Mouse (Mus musculus): ENCODE measurements at regions not wholly inside any gene's neighbourhood (a gene's known extent, or its start where the extent isn't known, plus 50 kb on each side); places are given as distances from the start of the nearest gene placed in this dataset.

- TF ChIP-seq POLR2A (IDR thresholded peaks at IDR 0.05; ENCODE audit: low read depth, low read length) (no peak), CTCF (conservative IDR thresholded peaks at IDR 0.05; ENCODE audit: insufficient read depth, insufficient read length, low read depth, low read length) (no peak)
- Histone ChIP-seq H3K27me3 (replicated peaks; ENCODE audit: control insufficient read depth, insufficient read depth, low read length) (no peaks in the 10 kb centered on the region), H3K4me1 (ENCODE audit: control insufficient read depth, insufficient read depth, low read length) (no peaks in the 10 kb centered on the region), H3K27ac (ENCODE audit: insufficient read depth, low read depth, low read length) (no peak overlapping the region), H3K4me3 (ENCODE audit: insufficient read depth, low read depth, low read length) (no peak overlapping the region), H3K36me3 (ENCODE audit: control insufficient read depth, insufficient read depth, low read length) (no peaks in the 10 kb centered on the region)
- DNase-seq: no peak
- 71% methylated on average over 1 of the region's 1 CpGs for WGBS
These were observed 1122.8 kb upstream of the Slc10a2 start for GRCm38 (mm10) chr8:6227901-6228300.

GRCm38 (mm10) chr8:6225194-6225593 is 1120.0 kb upstream of the Slc10a2 start:
- Histone ChIP-seq H3K4me3 (ENCODE audit: insufficient read depth, low read depth, low read length) (no peak overlapping the region), H3K4me1 (ENCODE audit: control insufficient read depth, insufficient read depth, low read length) (no peaks in the 10 kb centered on the region), H3K27ac (ENCODE audit: insufficient read depth, low read depth, low read length) (no peak overlapping the region), H3K36me3 (ENCODE audit: control insufficient read depth, insufficient read depth, low read length) (no peaks in the 10 kb centered on the region), H3K27me3 (replicated peaks; ENCODE audit: control insufficient read depth, insufficient read depth, low read length) (no peaks in the 10 kb centered on the region)
- 84% methylated on average over 1 of the region's 1 CpGs for WGBS
- TF ChIP-seq POLR2A (IDR thresholded peaks at IDR 0.05; ENCODE audit: low read depth, low read length) (no peak), CTCF (conservative IDR thresholded peaks at IDR 0.05; ENCODE audit: insufficient read depth, insufficient read length, low read depth, low read length) (no peak)
- DNase-seq: no peak

GRCm38 (mm10) chr8:6207617-6208349 is 1102.6 kb upstream of the Slc10a2 start:
- DNase-seq: no peak
- 50% methylated on average over 2 of the region's 2 CpGs for WGBS
- H3K27me3 ChIP-seq (replicated peaks; ENCODE audit: control insufficient read depth, insufficient read depth, low read length): no peaks in the 10 kb centered on the region
- no peak for TF ChIP-seq CTCF (conservative IDR thresholded peaks at IDR 0.05; ENCODE audit: insufficient read depth, insufficient read length, low read depth, low read length)
- TF ChIP-seq POLR2A (IDR thresholded peaks at IDR 0.05; ENCODE audit: low read depth, low read length): no peak
- no peaks in the 10 kb centered on the region for H3K4me1 ChIP-seq (ENCODE audit: control insufficient read depth, insufficient read depth, low read length)
- no peak overlapping the region for H3K27ac ChIP-seq (ENCODE audit: insufficient read depth, low read depth, low read length)
- no peak overlapping the region for H3K4me3 ChIP-seq (ENCODE audit: insufficient read depth, low read depth, low read length)
- no peaks in the 10 kb centered on the region for H3K36me3 ChIP-seq (ENCODE audit: control insufficient read depth, insufficient read depth, low read length)

GRCm38 (mm10) chr8:6204051-6204745 is 1099.0 kb upstream of the Slc10a2 start:
- Histone ChIP-seq H3K27me3 (replicated peaks; ENCODE audit: control insufficient read depth, insufficient read depth, low read length) (no peaks in the 10 kb centered on the region), H3K27ac (ENCODE audit: insufficient read depth, low read depth, low read length) (no peak overlapping the region), H3K36me3 (ENCODE audit: control insufficient read depth, insufficient read depth, low read length) (no peaks in the 10 kb centered on the region), H3K4me3 (ENCODE audit: insufficient read depth, low read depth, low read length) (no peak overlapping the region), H3K4me1 (ENCODE audit: control insufficient read depth, insufficient read depth, low read length) (no peaks in the 10 kb centered on the region)
- WGBS: 73% methylated on average over 3 of the region's 3 CpGs
- no peak for TF ChIP-seq CTCF (conservative IDR thresholded peaks at IDR 0.05; ENCODE audit: insufficient read depth, insufficient read length, low read depth, low read length)
- DNase-seq: no peak

- WGBS: 86% methylated on average over 2 of the region's 2 CpGs
These were observed 1086.3 kb upstream of the Slc10a2 start for GRCm38 (mm10) chr8:6191431-6191830.

GRCm38 (mm10) chr8:6188422-6188821 is 1083.3 kb upstream of the Slc10a2 start:
- no peak overlapping the region for H3K4me3 ChIP-seq (ENCODE audit: insufficient read depth, low read depth, low read length)
- H3K27me3 ChIP-seq (replicated peaks; ENCODE audit: control insufficient read depth, insufficient read depth, low read length): no peaks in the 10 kb centered on the region
- no peak for DNase-seq
- H3K27ac ChIP-seq (ENCODE audit: insufficient read depth, low read depth, low read length): no peak overlapping the region
- TF ChIP-seq CTCF (conservative IDR thresholded peaks at IDR 0.05; ENCODE audit: insufficient read depth, insufficient read length, low read depth, low read length) (no peak), POLR2A (IDR thresholded peaks at IDR 0.05; ENCODE audit: low read depth, low read length) (no peak)
- H3K4me1 ChIP-seq (ENCODE audit: control insufficient read depth, insufficient read depth, low read length): no peaks in the 10 kb centered on the region
- no peaks in the 10 kb centered on the region for H3K36me3 ChIP-seq (ENCODE audit: control insufficient read depth, insufficient read depth, low read length)
- WGBS: 48% methylated on average over 2 of the region's 2 CpGs

More at GRCm38 (mm10) chr8:6191431-6191830, 1086.3 kb upstream of the Slc10a2 start:
- H3K4me3 ChIP-seq (ENCODE audit: insufficient read depth, low read depth, low read length): no peak overlapping the region
- TF ChIP-seq CTCF (conservative IDR thresholded peaks at IDR 0.05; ENCODE audit: insufficient read depth, insufficient read length, low read depth, low read length): no peak
- TF ChIP-seq POLR2A (IDR thresholded peaks at IDR 0.05; ENCODE audit: low read depth, low read length): no peak
- no peak for DNase-seq
- H3K4me1 ChIP-seq (ENCODE audit: control insufficient read depth, insufficient read depth, low read length): no peaks in the 10 kb centered on the region
- H3K27ac ChIP-seq (ENCODE audit: insufficient read depth, low read depth, low read length): no peak overlapping the region
- H3K36me3 ChIP-seq (ENCODE audit: control insufficient read depth, insufficient read depth, low read length): no peaks in the 10 kb centered on the region
- H3K27me3 ChIP-seq (replicated peaks; ENCODE audit: control insufficient read depth, insufficient read depth, low read length): no peaks in the 10 kb centered on the region

- DNase-seq: no peak
- Histone ChIP-seq H3K36me3 (ENCODE audit: control insufficient read depth, insufficient read depth, low read length) (no peaks in the 10 kb centered on the region), H3K27me3 (replicated peaks; ENCODE audit: control insufficient read depth, insufficient read depth, low read length) (no peaks in the 10 kb centered on the region), H3K4me1 (ENCODE audit: control insufficient read depth, insufficient read depth, low read length) (no peaks in the 10 kb centered on the region), H3K27ac (ENCODE audit: insufficient read depth, low read depth, low read length) (no peak overlapping the region), H3K4me3 (ENCODE audit: insufficient read depth, low read depth, low read length) (no peak overlapping the region)
- TF ChIP-seq POLR2A (IDR thresholded peaks at IDR 0.05; ENCODE audit: low read depth, low read length) (no peak), CTCF (conservative IDR thresholded peaks at IDR 0.05; ENCODE audit: insufficient read depth, insufficient read length, low read depth, low read length) (no peak)
- WGBS: 37% methylated on average over 1 of the region's 1 CpGs
These were observed 1081.4 kb upstream of the Slc10a2 start for GRCm38 (mm10) chr8:6186561-6186960.

Measured in kidney, adult 2 months (tissue).